Mouse (Mus musculus): ENCODE data around the gene Lipo2.
"Not testable (repeated sequence)": the region's sequence is repeated elsewhere in the genome, so short reads cannot be mapped to it uniquely, and the experiment has no call there.

Lipo2 gene

GRCm38 (mm10) chr19:33751259-33751658, at the start of gene Lipo2:
Gene Lipo2 (minus strand): TSS chr19:33751359.
- not testable (repeated sequence) for DNase-seq (ENCODE audit: low read depth)

DNA sequence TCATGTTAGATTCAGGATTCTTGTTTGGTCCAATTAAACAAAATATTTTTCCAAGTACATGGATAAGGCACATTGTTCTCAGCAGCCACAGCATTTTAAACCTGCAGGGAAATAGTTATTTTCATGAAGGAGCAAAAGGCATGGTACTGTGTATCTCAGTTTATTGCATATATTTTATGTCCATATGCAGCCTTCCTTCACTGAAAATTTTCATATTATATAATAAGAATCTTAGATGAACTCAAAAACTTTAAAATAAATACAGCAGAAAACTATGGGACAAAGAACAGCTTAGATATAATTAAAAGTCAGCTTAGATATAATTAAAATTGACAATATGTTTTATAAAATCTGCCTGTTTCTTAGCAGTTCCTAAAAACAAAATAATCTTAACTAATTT, 36.2 kb upstream of the Lipo2 start, which contains the start of gene Lipo1:
Gene Lipo1, minus strand, starts transcription at position 101 of the 400 bp plus-strand sequence.
- not testable (repeated sequence) for DNase-seq (ENCODE audit: low read depth)

DNA sequence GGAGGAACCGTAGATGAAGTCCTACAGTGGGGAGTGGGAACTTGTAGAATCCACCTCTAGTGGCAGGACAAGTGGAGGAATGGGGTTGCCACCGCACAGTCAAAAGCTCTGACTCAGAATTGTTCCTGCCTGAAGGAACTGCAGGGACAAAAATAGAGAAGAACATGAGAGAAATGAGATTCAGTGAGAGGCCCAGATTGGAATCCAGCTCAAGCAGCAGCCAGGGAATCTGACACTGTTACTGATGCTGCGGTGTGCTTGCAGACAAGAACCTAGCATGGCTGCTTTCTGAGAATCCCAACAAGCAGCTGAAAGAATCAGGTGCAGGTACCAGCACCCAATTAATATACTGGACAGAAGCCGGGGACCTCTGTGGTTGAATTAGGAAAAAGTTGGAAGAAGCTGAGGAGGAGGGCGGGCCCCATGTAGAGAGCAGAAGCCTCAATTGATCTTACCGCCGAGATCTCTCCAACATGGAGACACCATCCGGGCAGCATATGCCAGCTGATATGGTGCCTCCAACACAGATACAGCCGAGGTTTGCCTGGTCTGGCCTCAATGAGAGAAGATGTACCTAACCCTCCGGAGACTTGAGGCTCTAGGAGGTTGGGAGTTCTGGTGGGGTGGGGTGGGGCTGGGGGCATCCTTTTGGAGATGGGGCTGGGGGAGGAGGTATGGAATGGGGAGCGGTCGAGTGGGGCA, 35.6 kb upstream of the Lipo2 start:
- no peak for DNase-seq (ENCODE audit: low read depth)

DNA sequence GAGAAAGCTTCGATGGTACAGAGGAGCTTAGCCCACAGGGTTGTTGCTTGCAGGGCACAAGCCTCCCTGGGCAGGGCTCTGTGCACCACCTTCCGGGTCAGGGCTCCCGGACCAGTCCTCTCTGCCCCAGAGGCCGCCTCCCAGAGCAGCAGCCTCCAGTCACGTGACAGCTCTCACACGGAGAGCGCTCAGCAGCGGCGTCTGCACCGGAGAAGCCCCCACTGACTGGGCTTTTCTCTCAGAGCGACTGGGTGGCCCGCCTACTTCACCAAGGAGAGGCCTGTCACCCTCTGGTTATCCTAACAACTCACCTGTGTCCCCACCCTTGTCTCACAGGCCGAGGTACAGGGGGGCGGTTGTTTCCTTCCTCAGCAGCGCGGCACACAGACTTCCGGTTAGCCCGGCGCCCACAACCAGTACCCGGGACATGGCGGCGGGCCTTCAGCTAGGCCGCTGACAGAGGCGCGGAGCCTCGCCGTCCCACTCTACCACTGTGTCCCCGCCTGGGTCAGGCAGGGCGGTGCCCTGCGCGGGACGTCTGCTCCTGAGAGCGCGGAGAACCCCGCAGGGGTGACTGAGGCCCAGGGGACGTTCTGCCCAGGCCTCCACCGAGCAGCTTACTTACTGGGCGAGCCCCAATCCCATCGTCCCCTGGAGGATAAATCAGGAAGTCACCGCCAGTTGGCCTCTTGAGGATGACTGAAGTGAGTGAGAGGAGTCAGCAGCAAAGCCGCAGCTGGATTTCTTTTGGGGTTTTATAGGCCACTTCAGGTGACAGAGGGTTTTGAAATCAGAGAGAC, 10.3 kb upstream of the Lipo2 start, which contains the start of gene Lipo3:
Gene Lipo3, minus strand, starts transcription at position 665 of the 800 bp plus-strand sequence.
- not testable (repeated sequence) for DNase-seq (ENCODE audit: low read depth)

Data from induced T-regulatory cell, adult 2 months (primary cell).